Mouse (Mus musculus): ENCODE measurements around the gene Mapk12. TPM values are rescaled to one million over a fixed set of nuclear protein-coding genes. Genes with fewer than 3 reads are reported as not detected.
A peak's percentile ranks its signal among the peaks of the same experiment; 100 is the strongest.

Gene Mapk12
- polyA plus RNA-seq (2014; fragmentation: Nextera tagmentation; extraction: Ambion mirVana): 21.0 and 23.0 TPM in 2 replicates

DNA sequence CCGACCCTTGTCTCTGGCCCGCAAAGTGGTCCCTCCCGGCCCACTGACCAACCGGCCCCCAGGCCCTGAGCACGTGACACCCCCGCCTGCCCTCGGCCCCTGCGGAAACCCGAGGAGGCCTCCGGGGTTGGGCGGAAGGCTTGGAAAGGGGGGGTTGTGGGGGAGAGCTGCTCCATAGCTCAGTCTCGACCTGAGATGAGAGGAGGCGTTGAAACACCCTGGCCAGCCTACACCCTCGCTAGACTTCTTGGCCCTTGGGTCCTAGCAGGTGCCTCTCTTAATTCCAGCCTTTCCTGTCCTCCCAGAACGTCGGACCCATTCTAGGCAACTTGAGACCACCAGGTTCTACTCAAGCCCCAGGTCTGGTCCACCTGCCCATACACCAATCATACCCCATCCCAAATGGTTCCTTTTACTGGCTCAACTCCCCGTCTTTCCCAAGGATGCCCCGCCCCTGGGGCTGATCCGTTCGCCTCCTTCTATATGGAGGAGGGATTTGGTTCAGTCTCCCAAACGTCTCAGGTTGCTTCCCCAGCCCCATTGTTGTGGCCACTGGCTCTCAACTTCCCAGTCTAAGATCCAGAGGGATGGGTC, at the start of gene Mapk12:
Gene Mapk12 (minus strand): TSS at position 45 of the 594 bp plus-strand sequence.
- H3K36me3 ChIP-seq (ENCODE audit: control insufficient read depth, insufficient read depth, low read length): no peaks in the 10 kb centered on the region
- H3K9me3 ChIP-seq (ENCODE audit: control insufficient read depth, low read length): no peaks in the 10 kb centered on the region
- ATAC-seq (ENCODE audit: insufficient number of reproducible peaks, insufficient read depth, low FRiP score, low read depth): peak; percentile 70
- H3K27me3 ChIP-seq (ENCODE audit: control insufficient read depth, insufficient read depth, low read length): peaks cover 33% of the 10 kb centered on the region
- no peak within 1 kb of the TSS for H3K27ac ChIP-seq (replicated peaks in 1 of 2; ENCODE audit: control insufficient read depth in 1 of 2, insufficient read depth in 1 of 2, low read depth in 2 of 2, low read length in 2 of 2)
- WGBS: 1% methylated on average over 19 of the region's 21 CpGs
- peaks cover 24 to 25% of the 10 kb centered on the region in 2 experiments for H3K4me1 ChIP-seq (ENCODE audit: control insufficient read depth in 2 of 2, insufficient read depth in 2 of 2, low read length in 2 of 2)
- peak within 1 kb of the TSS; percentile 63 to 68 for H3K4me3 ChIP-seq (ENCODE audit: control insufficient read depth in 1 of 2, insufficient read depth in 1 of 2, low read depth in 1 of 2, low read length in 2 of 2)
- peak within 1 kb of the TSS; percentile 99 for H3K4me2 ChIP-seq (ENCODE audit: low read length)
- H3K9ac ChIP-seq (ENCODE audit: low read length): peak within 1 kb of the TSS; percentile 74

- Histone ChIP-seq H3K9me3 (ENCODE audit: control insufficient read depth, low read length) (no peaks in the 10 kb centered on the region), H3K9ac (ENCODE audit: low read length) (no peak overlapping the region), H3K4me2 (ENCODE audit: low read length) (no peak overlapping the region), H3K27me3 (ENCODE audit: control insufficient read depth, insufficient read depth, low read length) (no peaks in the 10 kb centered on the region), H3K27ac (replicated peaks in 1 of 2; ENCODE audit: control insufficient read depth in 1 of 2, insufficient read depth in 1 of 2, low read depth in 2 of 2, low read length in 2 of 2) (no peak overlapping the region), H3K36me3 (ENCODE audit: control insufficient read depth, insufficient read depth, low read length) (peaks cover 36% of the 10 kb centered on the region), H3K4me1 (ENCODE audit: control insufficient read depth in 2 of 2, insufficient read depth in 2 of 2, low read length in 2 of 2) (peaks cover 13 to 17% of the 10 kb centered on the region in 2 experiments), H3K4me3 (ENCODE audit: control insufficient read depth in 1 of 2, insufficient read depth in 1 of 2, low read depth in 1 of 2, low read length in 2 of 2) (no peak overlapping the region)
- ATAC-seq (ENCODE audit: insufficient number of reproducible peaks, insufficient read depth, low FRiP score, low read depth): no peak
- 88% methylated on average over 5 of the region's 5 CpGs for WGBS
Measured at GRCm38 (mm10) chr15:89184937-89185227, 44.4 kb upstream of the Mapk12 start.

DNA sequence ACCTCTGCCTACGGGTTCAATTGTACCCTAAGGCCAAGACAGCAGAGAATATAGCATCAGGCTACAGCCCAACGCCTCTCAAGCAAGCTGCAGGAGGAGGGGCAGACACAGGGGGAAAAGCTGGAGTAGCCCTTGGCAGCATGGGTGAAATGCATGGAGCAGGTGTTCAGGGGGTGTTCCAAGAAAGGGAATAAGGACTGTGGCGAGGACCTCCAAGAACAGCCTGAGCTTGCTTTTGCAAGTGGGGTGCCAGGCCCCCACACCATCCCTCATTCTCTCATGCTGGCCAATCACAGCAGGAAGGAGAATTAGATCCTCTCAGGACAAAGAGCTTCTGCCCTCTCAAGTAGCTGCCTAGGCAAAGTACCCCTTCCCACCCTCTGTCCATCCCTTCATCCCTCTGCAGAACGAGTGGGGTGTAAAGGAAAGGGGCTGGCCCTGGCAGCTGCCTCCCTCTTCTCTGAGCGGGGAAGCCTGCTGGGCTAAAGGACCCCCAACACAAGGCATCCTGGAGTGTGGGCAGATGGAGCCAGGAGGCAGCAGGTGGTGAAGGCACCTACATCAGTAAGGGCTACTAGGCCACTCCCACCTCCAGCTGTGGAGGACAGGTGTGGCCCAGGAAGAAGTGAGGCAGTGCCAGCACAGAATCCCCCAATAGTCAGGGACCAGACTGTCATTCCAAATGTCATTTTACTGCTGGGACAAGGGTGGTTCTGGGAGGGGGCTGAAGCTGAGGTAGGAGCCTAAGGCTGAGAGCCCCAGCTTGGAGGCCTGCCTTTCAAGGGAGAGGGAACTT, 43.8 kb upstream of the Mapk12 start:
- no peak for ATAC-seq (ENCODE audit: insufficient number of reproducible peaks, insufficient read depth, low FRiP score, low read depth)
- Histone ChIP-seq H3K4me3 (ENCODE audit: control insufficient read depth in 1 of 2, insufficient read depth in 1 of 2, low read depth in 1 of 2, low read length in 2 of 2) (no peak overlapping the region), H3K4me2 (ENCODE audit: low read length) (no peak overlapping the region), H3K9ac (ENCODE audit: low read length) (no peak overlapping the region), H3K4me1 (ENCODE audit: control insufficient read depth in 2 of 2, insufficient read depth in 2 of 2, low read length in 2 of 2) (peaks cover 13 to 21% of the 10 kb centered on the region in 2 experiments), H3K9me3 (ENCODE audit: control insufficient read depth, low read length) (no peaks in the 10 kb centered on the region), H3K36me3 (ENCODE audit: control insufficient read depth, insufficient read depth, low read length) (peaks cover 34% of the 10 kb centered on the region), H3K27me3 (ENCODE audit: control insufficient read depth, insufficient read depth, low read length) (no peaks in the 10 kb centered on the region), H3K27ac (replicated peaks in 1 of 2; ENCODE audit: control insufficient read depth in 1 of 2, insufficient read depth in 1 of 2, low read depth in 2 of 2, low read length in 2 of 2) (no peak overlapping the region)
- 72% methylated on average over 5 of the region's 5 CpGs for WGBS

DNA sequence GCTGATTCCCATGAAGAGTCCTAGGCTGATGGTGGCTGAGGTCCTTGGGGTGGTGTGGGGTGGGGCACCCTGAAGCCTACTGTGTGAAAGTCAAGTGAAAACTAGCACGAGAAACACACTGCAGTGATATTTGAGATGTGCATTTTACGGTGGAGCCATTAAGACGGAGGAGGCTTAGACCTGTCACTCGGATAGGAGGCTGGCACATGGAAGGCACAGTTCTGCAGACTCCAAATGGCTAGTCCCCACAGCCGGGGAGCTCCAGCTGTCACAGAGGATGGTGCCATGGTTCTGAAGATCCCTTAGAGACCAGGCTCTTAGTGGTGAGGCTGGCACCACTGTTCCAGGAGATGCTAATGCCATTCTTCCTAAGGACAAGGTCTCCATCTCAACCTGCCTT, 42.3 kb upstream of the Mapk12 start:
- Histone ChIP-seq H3K4me2 (ENCODE audit: low read length) (no peak overlapping the region), H3K4me1 (ENCODE audit: control insufficient read depth in 2 of 2, insufficient read depth in 2 of 2, low read length in 2 of 2) (peaks cover 27 to 36% of the 10 kb centered on the region in 2 experiments), H3K9ac (ENCODE audit: low read length) (no peak overlapping the region), H3K4me3 (ENCODE audit: control insufficient read depth in 1 of 2, insufficient read depth in 1 of 2, low read depth in 1 of 2, low read length in 2 of 2) (no peak overlapping the region), H3K36me3 (ENCODE audit: control insufficient read depth, insufficient read depth, low read length) (peaks cover 22% of the 10 kb centered on the region), H3K27ac (replicated peaks in 1 of 2; ENCODE audit: control insufficient read depth in 1 of 2, insufficient read depth in 1 of 2, low read depth in 2 of 2, low read length in 2 of 2) (peak overlapping the region; percentile 59 to 96), H3K9me3 (ENCODE audit: control insufficient read depth, low read length) (no peaks in the 10 kb centered on the region), H3K27me3 (ENCODE audit: control insufficient read depth, insufficient read depth, low read length) (no peaks in the 10 kb centered on the region)
- WGBS: 63% methylated on average over 5 of the region's 5 CpGs
- no peak for ATAC-seq (ENCODE audit: insufficient number of reproducible peaks, insufficient read depth, low FRiP score, low read depth)

- no peaks in the 10 kb centered on the region for H3K9me3 ChIP-seq (ENCODE audit: control insufficient read depth, low read length)
- H3K27ac ChIP-seq (replicated peaks in 1 of 2; ENCODE audit: control insufficient read depth in 1 of 2, insufficient read depth in 1 of 2, low read depth in 2 of 2, low read length in 2 of 2): peak overlapping the region; percentile 59 to 96
- no peak for ATAC-seq (ENCODE audit: insufficient number of reproducible peaks, insufficient read depth, low FRiP score, low read depth)
- WGBS: 20% methylated on average over 6 of the region's 6 CpGs
- H3K27me3 ChIP-seq (ENCODE audit: control insufficient read depth, insufficient read depth, low read length): no peaks in the 10 kb centered on the region
- no peak overlapping the region for H3K9ac ChIP-seq (ENCODE audit: low read length)
- no peak overlapping the region for H3K4me3 ChIP-seq (ENCODE audit: control insufficient read depth in 1 of 2, insufficient read depth in 1 of 2, low read depth in 1 of 2, low read length in 2 of 2)
- peaks cover 19% of the 10 kb centered on the region for H3K36me3 ChIP-seq (ENCODE audit: control insufficient read depth, insufficient read depth, low read length)
- H3K4me2 ChIP-seq (ENCODE audit: low read length): no peak overlapping the region
- H3K4me1 ChIP-seq (ENCODE audit: control insufficient read depth in 2 of 2, insufficient read depth in 2 of 2, low read length in 2 of 2): peaks cover 32 to 41% of the 10 kb centered on the region in 2 experiments
Measured at GRCm38 (mm10) chr15:89182328-89182741, 41.8 kb upstream of the Mapk12 start.

DNA sequence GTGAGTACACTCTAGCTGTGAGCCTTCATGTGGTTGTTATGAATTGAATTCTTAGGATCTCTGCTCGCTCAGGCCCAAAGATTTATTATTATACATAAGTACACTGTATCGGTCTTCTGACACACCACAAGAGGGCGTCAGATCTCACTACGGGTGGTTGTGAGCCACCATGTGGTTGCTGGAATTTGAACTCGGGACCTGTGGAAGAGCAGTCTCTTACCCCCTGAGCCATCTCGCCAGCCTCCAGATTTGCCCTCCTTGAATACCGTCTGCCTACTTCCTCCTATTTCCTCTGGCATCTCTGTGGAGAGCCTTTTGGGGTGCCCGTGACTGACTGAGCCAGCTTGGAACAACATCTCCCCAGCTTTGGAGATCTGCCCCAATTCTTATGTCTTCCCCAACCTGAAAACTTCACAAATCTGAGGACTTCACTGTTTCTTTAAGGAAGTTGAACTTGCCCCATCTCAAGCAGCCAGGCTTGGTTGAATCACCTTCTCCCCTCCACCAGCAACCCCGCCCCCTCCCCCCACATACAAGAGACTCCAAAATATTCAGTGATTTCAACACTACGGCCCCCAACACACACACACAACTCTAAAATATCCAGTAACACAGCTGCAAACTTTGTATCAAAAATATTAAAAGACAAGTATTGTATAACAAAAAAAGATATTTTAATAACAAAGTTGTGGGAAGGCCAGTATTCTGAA, 41.2 kb upstream of the Mapk12 start:
- WGBS: 64% methylated on average over 10 of the region's 10 CpGs
- peak overlapping the region in 1 of 2 experiments; percentile 80; a peak in 1 of 4 replicates for H3K4me3 ChIP-seq (ENCODE audit: control insufficient read depth in 1 of 2, insufficient read depth in 1 of 2, low read depth in 1 of 2, low read length in 2 of 2)
- H3K27me3 ChIP-seq (ENCODE audit: control insufficient read depth, insufficient read depth, low read length): no peaks in the 10 kb centered on the region
- no peak for ATAC-seq (ENCODE audit: insufficient number of reproducible peaks, insufficient read depth, low FRiP score, low read depth)
- H3K4me2 ChIP-seq (ENCODE audit: low read length): peak overlapping the region; percentile 92
- H3K4me1 ChIP-seq (ENCODE audit: control insufficient read depth in 2 of 2, insufficient read depth in 2 of 2, low read length in 2 of 2): peaks cover 38 to 48% of the 10 kb centered on the region in 2 experiments
- peaks cover 13% of the 10 kb centered on the region for H3K36me3 ChIP-seq (ENCODE audit: control insufficient read depth, insufficient read depth, low read length)
- no peaks in the 10 kb centered on the region for H3K9me3 ChIP-seq (ENCODE audit: control insufficient read depth, low read length)
- H3K9ac ChIP-seq (ENCODE audit: low read length): peak overlapping the region; percentile 82
- peak overlapping the region; percentile 54 to 96 for H3K27ac ChIP-seq (replicated peaks in 1 of 2; ENCODE audit: control insufficient read depth in 1 of 2, insufficient read depth in 1 of 2, low read depth in 2 of 2, low read length in 2 of 2)

GRCm38 (mm10) chr15:89180571-89181229, 40.2 kb upstream of the Mapk12 start, which contains the start of gene Plxnb2:
Gene Plxnb2 (minus strand): TSS chr15:89180788.
- Histone ChIP-seq H3K4me2 (ENCODE audit: low read length) (peak within 1 kb of the TSS; percentile 92), H3K36me3 (ENCODE audit: control insufficient read depth, insufficient read depth, low read length) (0 out of 2 replicates have a peak, but pooled peaks cover 3% of the 10 kb centered on the region), H3K27me3 (ENCODE audit: control insufficient read depth, insufficient read depth, low read length) (no peaks in the 10 kb centered on the region), H3K4me1 (ENCODE audit: control insufficient read depth in 2 of 2, insufficient read depth in 2 of 2, low read length in 2 of 2) (peaks cover 46 to 58% of the 10 kb centered on the region in 2 experiments), H3K27ac (replicated peaks in 1 of 2; ENCODE audit: control insufficient read depth in 1 of 2, insufficient read depth in 1 of 2, low read depth in 2 of 2, low read length in 2 of 2) (peak within 1 kb of the TSS; percentile 90 to 96), H3K9me3 (ENCODE audit: control insufficient read depth, low read length) (no peaks in the 10 kb centered on the region), H3K9ac (ENCODE audit: low read length) (peak within 1 kb of the TSS; percentile 82), H3K4me3 (ENCODE audit: control insufficient read depth in 1 of 2, insufficient read depth in 1 of 2, low read depth in 1 of 2, low read length in 2 of 2) (peak within 1 kb of the TSS; percentile 80 to 81)
- ATAC-seq (ENCODE audit: insufficient number of reproducible peaks, insufficient read depth, low FRiP score, low read depth): peak; percentile 83
- WGBS: under 1% methylated on average over 63 of the region's 72 CpGs
